Mouse (Mus musculus): Measurements from ENCODE around the gene Klra9. TPM values are rescaled to one million over a fixed set of nuclear protein-coding genes. Genes with fewer than 3 reads are reported as not detected.
"Not testable (repeated sequence)": the region's sequence is repeated elsewhere in the genome, so short reads cannot be mapped to it uniquely, and the experiment has no call there.

Gene Klra9
- not detected in 2 replicates for polyA plus RNA-seq (2016; fragmentation: Nextera tagmentation; extraction: Ambion mirVana)

DNA sequence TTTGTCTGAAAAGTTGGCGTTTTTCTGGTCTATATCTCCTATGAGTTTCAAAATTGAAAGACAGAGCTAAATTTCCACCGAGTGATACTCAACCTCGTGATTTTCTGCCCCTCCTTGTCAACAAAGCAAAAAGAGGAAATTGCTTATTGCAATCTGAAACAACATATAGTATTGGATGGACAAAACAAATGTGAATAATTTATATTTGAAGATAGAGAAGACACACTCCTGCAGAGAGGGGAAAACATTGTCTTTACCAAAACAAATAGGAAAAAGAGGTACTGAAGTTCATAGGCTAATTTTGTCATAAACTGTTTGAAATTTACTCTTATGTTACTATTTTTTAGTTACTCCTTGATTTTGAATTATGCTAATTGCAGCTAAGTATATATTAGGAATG, at the start of gene Klra9:
Klra9 (minus strand) TSS at position 101 of the 400 bp plus-strand sequence.
- WGBS = 51% methylated on average over 3 of the region's 3 CpGs
- not testable (repeated sequence) for H3K4me2 ChIP-seq; ATAC-seq (ENCODE audit: insufficient number of reproducible peaks, low FRiP score); H3K9ac ChIP-seq; H3K36me3 ChIP-seq; H3K9me3 ChIP-seq (replicated peaks); H3K27ac ChIP-seq (ENCODE audit: poor library complexity, severe bottlenecking); H3K4me1 ChIP-seq (replicated peaks); H3K27me3 ChIP-seq (replicated peaks); H3K4me3 ChIP-seq

DNA sequence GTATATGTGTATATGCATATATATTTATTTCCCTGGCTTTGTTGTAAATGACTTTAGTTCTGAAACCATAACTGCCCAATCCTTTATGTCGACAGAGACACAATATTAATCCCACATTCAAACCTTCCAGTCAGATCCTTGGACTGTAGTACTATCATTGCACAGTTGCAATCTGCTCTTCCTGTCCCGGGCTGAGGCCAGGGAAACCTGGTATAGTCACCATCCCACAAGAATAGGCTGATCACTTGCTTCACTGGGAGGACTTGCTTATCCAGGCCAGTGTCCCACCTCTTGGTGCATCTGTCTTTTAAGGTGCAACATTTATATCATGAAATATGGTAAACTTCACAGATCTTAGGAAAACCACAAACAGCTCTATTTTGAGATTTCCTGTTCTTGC, 44.6 kb upstream of the Klra9 start:
- no peak overlapping the region for H3K4me2 ChIP-seq
- H3K36me3 ChIP-seq = no peaks in the 10 kb centered on the region
- 0 out of 2 replicates have a peak, but pooled peaks cover 10% of the 10 kb centered on the region for H3K9me3 ChIP-seq (replicated peaks)
- ATAC-seq (ENCODE audit: insufficient number of reproducible peaks, low FRiP score) = no peak
- H3K27me3 ChIP-seq (replicated peaks) = no peaks in the 10 kb centered on the region
- no peaks in the 10 kb centered on the region for H3K4me1 ChIP-seq (replicated peaks)
- H3K27ac ChIP-seq (ENCODE audit: poor library complexity, severe bottlenecking) = no peak overlapping the region
- no peak overlapping the region for H3K4me3 ChIP-seq
- WGBS = 65% methylated on average over 2 of the region's 2 CpGs
- H3K9ac ChIP-seq = no peak overlapping the region

DNA sequence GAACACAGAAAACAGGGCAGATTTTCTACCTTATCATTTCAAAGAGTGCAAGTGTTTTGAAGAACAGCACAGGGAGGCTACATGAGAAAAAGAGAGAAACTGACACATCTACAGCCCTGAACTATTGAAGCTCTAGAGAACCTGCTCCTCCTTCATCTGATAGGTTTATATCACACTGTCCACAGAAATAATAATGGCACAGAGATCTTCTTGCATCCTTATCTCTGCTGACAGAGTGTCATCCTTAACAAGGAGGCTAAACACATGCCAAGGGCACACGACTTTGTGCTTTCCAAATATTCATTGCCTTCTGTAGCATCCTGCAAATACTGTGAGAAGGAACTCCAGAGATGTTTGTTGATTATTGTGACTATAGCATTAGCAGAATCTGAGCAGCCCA, 43.7 kb upstream of the Klra9 start:
- Histone ChIP-seq H3K27ac (ENCODE audit: poor library complexity, severe bottlenecking) (no peak overlapping the region), H3K4me3 (no peak overlapping the region), H3K9me3 (replicated peaks) (0 out of 2 replicates have a peak, but pooled peaks cover 10% of the 10 kb centered on the region), H3K4me1 (replicated peaks) (no peaks in the 10 kb centered on the region), H3K27me3 (replicated peaks) (no peaks in the 10 kb centered on the region), H3K9ac (no peak overlapping the region), H3K4me2 (no peak overlapping the region), H3K36me3 (no peaks in the 10 kb centered on the region)
- no peak for ATAC-seq (ENCODE audit: insufficient number of reproducible peaks, low FRiP score)
- 34% methylated on average over 1 of the region's 1 CpGs for WGBS

DNA sequence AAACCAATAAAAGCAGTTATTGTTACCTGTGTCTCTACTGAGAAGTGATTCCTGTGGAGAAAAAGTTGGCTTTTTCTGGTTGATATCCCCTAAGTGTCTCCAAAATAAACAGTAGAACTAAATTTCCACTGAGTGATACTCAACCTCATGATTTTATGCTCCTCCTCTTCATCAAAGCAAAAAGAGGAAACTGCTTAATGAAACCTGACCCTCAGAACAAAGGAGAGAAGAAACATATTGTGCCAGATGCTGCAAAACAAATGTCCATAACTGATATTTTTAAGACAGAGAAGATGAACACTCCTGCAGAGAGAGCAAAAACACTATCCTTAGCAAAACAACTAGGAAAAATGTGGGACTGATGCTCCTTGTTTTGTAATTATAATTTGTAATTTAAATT, 40.3 kb upstream of the Klra9 start, which contains the start of gene Klra7:
Klra7 (minus strand) TSS at position 101 of the 400 bp plus-strand sequence.
- H3K27me3 ChIP-seq (replicated peaks) = no peaks in the 10 kb centered on the region
- ATAC-seq (ENCODE audit: insufficient number of reproducible peaks, low FRiP score) = no peak
- no peak within 1 kb of the TSS for H3K27ac ChIP-seq (ENCODE audit: poor library complexity, severe bottlenecking)
- no peak within 1 kb of the TSS for H3K4me2 ChIP-seq
- no peak within 1 kb of the TSS for H3K4me3 ChIP-seq
- H3K9ac ChIP-seq = no peak within 1 kb of the TSS
- no peaks in the 10 kb centered on the region for H3K4me1 ChIP-seq (replicated peaks)
- H3K36me3 ChIP-seq = no peaks in the 10 kb centered on the region
- H3K9me3 ChIP-seq (replicated peaks) = 0 out of 2 replicates have a peak, but pooled peaks cover 7% of the 10 kb centered on the region

DNA sequence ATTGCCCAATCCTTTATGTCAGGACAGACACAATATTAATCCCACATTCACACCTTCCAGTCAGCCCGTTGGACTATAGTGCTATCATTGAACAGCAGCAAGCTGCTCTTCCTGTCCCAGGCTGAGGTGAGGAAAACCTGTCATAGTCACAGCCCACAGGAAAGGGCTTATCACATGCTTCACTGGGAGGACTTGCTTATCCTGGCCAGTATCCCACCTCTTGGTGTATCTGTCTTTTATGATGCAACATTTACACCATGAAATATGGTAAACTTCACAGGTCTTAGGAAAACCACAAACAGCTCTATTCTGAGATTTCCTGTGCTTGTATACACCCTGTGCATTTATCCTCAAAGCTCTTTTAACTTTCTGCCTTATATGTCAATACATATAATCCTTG, 4.5 kb upstream of the Klra9 start:
- H3K27ac ChIP-seq (ENCODE audit: poor library complexity, severe bottlenecking); H3K4me3 ChIP-seq: not testable (repeated sequence)

DNA sequence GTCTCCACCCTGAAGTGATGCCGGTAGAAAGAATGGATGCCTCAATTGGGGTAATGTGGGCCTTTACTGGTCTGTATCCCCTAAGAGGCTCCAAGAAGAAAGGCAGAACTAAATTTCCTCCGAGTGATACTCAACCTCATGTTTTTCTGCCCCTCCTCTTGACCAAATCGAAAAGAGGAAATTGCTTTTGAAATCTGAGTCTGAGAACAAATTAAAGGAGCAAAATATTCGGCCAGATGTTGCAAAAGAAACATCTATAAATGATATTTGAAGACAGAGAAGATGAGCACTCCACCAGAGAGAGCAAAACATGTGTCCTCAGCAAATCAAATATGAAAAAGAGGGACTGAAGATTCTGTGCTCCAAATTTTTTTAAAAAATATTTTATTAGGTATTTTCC, 63.1 kb downstream of the Klra9 start, which contains the start of gene Klra8:
Klra8 (minus strand) TSS at position 101 of the 400 bp plus-strand sequence.
- not testable (repeated sequence) for ATAC-seq (ENCODE audit: insufficient number of reproducible peaks, low FRiP score); H3K27me3 ChIP-seq (replicated peaks); H3K9me3 ChIP-seq (replicated peaks); H3K4me2 ChIP-seq; H3K4me3 ChIP-seq; H3K27ac ChIP-seq (ENCODE audit: poor library complexity, severe bottlenecking); H3K9ac ChIP-seq; H3K4me1 ChIP-seq (replicated peaks); H3K36me3 ChIP-seq
- 61% methylated on average over 4 of the region's 4 CpGs for WGBS

More for the DNA sequence above, 4.5 kb upstream of the Klra9 start:
- not testable (repeated sequence) for H3K36me3 ChIP-seq; H3K27me3 ChIP-seq (replicated peaks); H3K9ac ChIP-seq; ATAC-seq (ENCODE audit: insufficient number of reproducible peaks, low FRiP score); H3K9me3 ChIP-seq (replicated peaks); H3K4me2 ChIP-seq; H3K4me1 ChIP-seq (replicated peaks)
- 66% methylated on average over 1 of the region's 1 CpGs for WGBS

Other genes with a start within 250 kb of the Klra9 start
- not detected in 2 replicates for gene Klra6, start 166.2 kb downstream of the Klra9 start, polyA plus RNA-seq (2016; fragmentation: Nextera tagmentation; extraction: Ambion mirVana)
- gene Klra4, start 125.8 kb downstream of the Klra9 start, polyA plus RNA-seq (2016; fragmentation: Nextera tagmentation; extraction: Ambion mirVana) = not detected in 2 replicates
- gene Klra8, start 63.2 kb downstream of the Klra9 start, polyA plus RNA-seq (2016; fragmentation: Nextera tagmentation; extraction: Ambion mirVana) = not detected in 2 replicates
- gene Klra7, start 40.2 kb upstream of the Klra9 start, polyA plus RNA-seq (2016; fragmentation: Nextera tagmentation; extraction: Ambion mirVana) = not detected in 2 replicates
- not detected in 2 replicates for gene Klra10, start 88.8 kb upstream of the Klra9 start, polyA plus RNA-seq (2016; fragmentation: Nextera tagmentation; extraction: Ambion mirVana)
- not detected in 2 replicates for gene Klra3, start 144.5 kb upstream of the Klra9 start, polyA plus RNA-seq (2016; fragmentation: Nextera tagmentation; extraction: Ambion mirVana)
- not detected in 2 replicates for gene Klra1, start 193.8 kb upstream of the Klra9 start, polyA plus RNA-seq (2016; fragmentation: Nextera tagmentation; extraction: Ambion mirVana)